Mouse (Mus musculus) heart, embryonic 15.5 days (tissue): ENCODE data around the gene Usp44. TPM values are rescaled to one million over a fixed set of nuclear protein-coding genes. Genes with fewer than 3 reads are reported as not detected.
A peak's percentile ranks its signal among the peaks of the same experiment; 100 is the strongest.
"Not testable (repeated sequence)": the region's sequence is repeated elsewhere in the genome, so short reads cannot be mapped to it uniquely, and the experiment has no call there.

Experiments used
- ATAC-seq: fragments of 200-750 bp; cut with Nextera tagmentation; replicated peaks from 2 replicates; pipeline ENCODE4 v1.8.0; 2017; ENCODE audit warnings: low read depth, moderate TSS enrichment; ENCODE audit not compliant: insufficient number of reproducible peaks, insufficient read depth, low FRiP score
- H3K27ac ChIP-seq: fragments of 300-500 bp; sonication (generic); 2 replicates; pipeline ENCODE4 v1.5.1; 2015; ENCODE audit warnings: mild to moderate bottlenecking, inconsistent platforms
- H3K27me3 ChIP-seq: fragments of 300-500 bp; sonication (generic); 2 replicates; pipeline ENCODE4 v1.6.1; 2015; ENCODE audit warnings: inconsistent platforms
- H3K36me3 ChIP-seq: fragments of 300-500 bp; sonication (generic); 2 replicates; pipeline ENCODE4 v1.6.1; 2015; ENCODE audit warnings: mild to moderate bottlenecking, inconsistent platforms
- H3K4me1 ChIP-seq: fragments of 300-500 bp; sonication (generic); replicated peaks from 2 replicates; pipeline ENCODE4 v1.6.1; 2015; ENCODE audit warnings: inconsistent platforms
- H3K4me2 ChIP-seq: fragments of 300-500 bp; sonication (generic); 2 replicates; pipeline ENCODE4 v1.6.1; 2015; ENCODE audit warnings: inconsistent platforms, mild to moderate bottlenecking, moderate library complexity
- H3K4me3 ChIP-seq: fragments of 300-500 bp; sonication (generic); 2 replicates; pipeline ENCODE4 v1.5.1; 2015; ENCODE audit warnings: mild to moderate bottlenecking, inconsistent platforms
- H3K9ac ChIP-seq: fragments of 300-500 bp; sonication (generic); 2 replicates; pipeline ENCODE4 v1.6.1; 2015; ENCODE audit warnings: mild to moderate bottlenecking, inconsistent platforms
- H3K9me3 ChIP-seq: fragments of 300-500 bp; sonication (generic); replicated peaks from 2 replicates; pipeline ENCODE4 v1.6.1; 2016; ENCODE audit warnings: inconsistent platforms
- WGBS: fragments of 180-500 bp; shearing (Covaris S2); methylation state at CpG from one replicate; pipeline ENCODE4 v1.1.7; 2015; ENCODE audit warnings: mixed read lengths; 5-methylcytosine and 5-hydroxymethylcytosine counted together
- polyA plus RNA-seq: library from polyadenylated mRNA; unstranded; fragments of >200 nt; fragmentation: Nextera tagmentation; extraction: Ambion mirVana; gene quantifications from 2 replicates; pipeline ENCODE4 v1.2.1, GENCODE M21; 2015

Usp44 gene
- 0.08 and 0.44 TPM in 2 replicates for polyA plus RNA-seq

DNA sequence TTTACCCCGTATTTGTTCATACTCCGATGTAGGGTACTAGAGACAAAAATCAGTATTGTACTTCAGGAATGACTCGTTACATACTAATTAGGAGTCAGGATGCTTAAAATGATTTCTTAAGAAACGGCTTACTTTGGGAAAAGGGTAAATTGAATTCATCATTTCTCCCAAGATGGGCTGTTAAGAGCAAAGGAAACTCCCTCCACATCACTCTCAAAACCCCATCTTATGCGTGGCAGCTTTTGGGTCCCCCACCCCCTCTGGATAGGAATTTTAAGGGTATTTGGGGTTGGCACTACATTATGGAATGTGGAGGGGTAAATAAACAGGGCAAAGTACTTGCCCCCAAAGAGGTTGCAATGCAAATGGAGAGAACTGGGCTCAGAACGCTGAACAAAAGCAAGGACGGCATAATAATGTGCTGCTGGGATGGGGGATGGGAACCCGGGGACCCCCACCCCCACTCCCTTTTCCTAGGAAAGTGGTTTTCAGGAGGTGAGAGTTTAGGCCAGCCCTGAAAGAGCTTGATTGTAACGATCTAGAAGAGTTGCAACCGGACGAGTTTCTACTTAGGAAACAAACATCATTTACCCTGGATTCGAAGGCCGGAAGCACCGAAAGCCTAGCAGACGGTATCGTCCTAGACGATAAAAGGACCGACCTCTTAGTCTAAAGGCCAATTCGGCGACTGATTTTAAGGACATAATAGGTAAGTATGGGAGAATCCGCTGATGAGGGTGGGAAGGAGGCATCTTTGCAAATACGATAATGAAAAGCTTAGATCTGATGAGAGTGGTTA, at the start of gene Usp44:
TSS of gene Usp44 (plus strand) at position 625 of the 799 bp plus-strand sequence.
- peak within 1 kb of the TSS; percentile 21 for H3K4me3 ChIP-seq
- peaks cover 64% of the 10 kb centered on the region for H3K27me3 ChIP-seq
- no peaks in the 10 kb centered on the region for H3K9me3 ChIP-seq
- WGBS = 17% methylated on average over 22 of the region's 22 CpGs
- H3K36me3 ChIP-seq = no peaks in the 10 kb centered on the region
- H3K9ac ChIP-seq = no peak within 1 kb of the TSS
- peak within 1 kb of the TSS; percentile 45 for H3K4me2 ChIP-seq
- peaks cover 25% of the 10 kb centered on the region for H3K4me1 ChIP-seq
- no peak for ATAC-seq
- H3K27ac ChIP-seq = no peak within 1 kb of the TSS

DNA sequence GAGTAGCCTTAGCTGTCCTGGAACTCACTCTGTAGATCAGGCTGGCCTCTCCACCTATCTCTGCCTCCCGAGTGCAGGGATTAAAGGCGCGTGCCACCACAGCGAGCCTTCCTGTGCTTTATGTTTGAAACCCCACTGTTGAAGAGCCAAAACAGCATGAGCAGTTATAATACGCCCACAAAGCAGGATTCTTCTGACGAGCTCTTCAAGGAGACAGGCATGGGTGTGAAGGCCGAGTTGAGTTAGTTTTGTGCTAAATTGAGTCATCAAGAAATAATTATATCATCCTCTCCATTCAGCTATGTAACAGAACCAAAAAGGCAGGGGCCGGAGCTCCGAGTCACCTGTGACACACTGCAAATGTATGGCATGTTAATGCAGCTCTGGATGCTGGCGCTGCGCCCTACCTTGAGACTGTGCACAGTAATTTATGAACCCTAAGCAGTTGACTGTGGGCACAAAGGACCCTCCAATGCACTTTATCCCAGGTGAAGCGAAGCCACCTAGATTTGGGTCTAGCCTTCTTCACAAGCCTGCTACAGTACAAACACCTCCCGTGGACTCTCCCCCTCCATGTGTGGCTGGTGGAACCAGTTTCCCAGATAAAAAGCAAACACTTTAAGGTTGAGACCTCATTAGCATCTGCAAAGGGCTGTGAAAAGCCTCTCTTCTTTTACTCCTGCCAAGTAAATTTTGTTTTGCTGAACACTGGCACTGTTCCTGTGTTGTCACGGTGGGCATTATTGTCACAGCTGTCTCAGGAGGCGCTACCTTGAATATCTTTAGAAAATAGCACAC, 47.9 kb upstream of the Usp44 start:
- ATAC-seq = no peak

GRCm38 (mm10) chr10:93799711-93800362, 31.5 kb upstream of the Usp44 start:
- ATAC-seq = no peak
- WGBS = 54% methylated on average over 8 of the region's 8 CpGs

More for the DNA sequence above, 47.9 kb upstream of the Usp44 start:
- Histone ChIP-seq H3K4me3 (no peak overlapping the region), H3K27ac (no peak overlapping the region), H3K4me2 (no peak overlapping the region), H3K4me1 (no peaks in the 10 kb centered on the region), H3K36me3 (no peaks in the 10 kb centered on the region), H3K27me3 (no peaks in the 10 kb centered on the region), H3K9me3 (no peaks in the 10 kb centered on the region), H3K9ac (no peak overlapping the region)
- 68% methylated on average over 15 of the region's 15 CpGs for WGBS

GRCm38 (mm10) chr10:93800363-93800722, 31.0 kb upstream of the Usp44 start:
- Histone ChIP-seq H3K27me3 (no peaks in the 10 kb centered on the region), H3K4me1 (no peaks in the 10 kb centered on the region), H3K27ac (no peak overlapping the region), H3K4me2 (no peak overlapping the region), H3K9me3 (no peaks in the 10 kb centered on the region), H3K36me3 (no peaks in the 10 kb centered on the region), H3K4me3 (no peak overlapping the region), H3K9ac (no peak overlapping the region)
- WGBS = 74% methylated on average over 4 of the region's 4 CpGs
- no peak for ATAC-seq

More at GRCm38 (mm10) chr10:93799711-93800362, 31.5 kb upstream of the Usp44 start:
- H3K27ac ChIP-seq = no peak overlapping the region
- no peaks in the 10 kb centered on the region for H3K27me3 ChIP-seq
- no peak overlapping the region for H3K9ac ChIP-seq
- H3K4me2 ChIP-seq = no peak overlapping the region
- H3K4me3 ChIP-seq = no peak overlapping the region
- no peaks in the 10 kb centered on the region for H3K4me1 ChIP-seq
- H3K9me3 ChIP-seq = no peaks in the 10 kb centered on the region
- no peaks in the 10 kb centered on the region for H3K36me3 ChIP-seq

- WGBS = 85% methylated on average over 5 of the region's 5 CpGs
- Histone ChIP-seq H3K9ac (no peak overlapping the region), H3K27ac (no peak overlapping the region), H3K4me3 (no peak overlapping the region), H3K36me3 (no peaks in the 10 kb centered on the region), H3K27me3 (no peaks in the 10 kb centered on the region), H3K9me3 (no peaks in the 10 kb centered on the region), H3K4me2 (no peak overlapping the region), H3K4me1 (no peaks in the 10 kb centered on the region)
- ATAC-seq = no peak
Observed at GRCm38 (mm10) chr10:93800895-93801294, 30.5 kb upstream of the Usp44 start.

DNA sequence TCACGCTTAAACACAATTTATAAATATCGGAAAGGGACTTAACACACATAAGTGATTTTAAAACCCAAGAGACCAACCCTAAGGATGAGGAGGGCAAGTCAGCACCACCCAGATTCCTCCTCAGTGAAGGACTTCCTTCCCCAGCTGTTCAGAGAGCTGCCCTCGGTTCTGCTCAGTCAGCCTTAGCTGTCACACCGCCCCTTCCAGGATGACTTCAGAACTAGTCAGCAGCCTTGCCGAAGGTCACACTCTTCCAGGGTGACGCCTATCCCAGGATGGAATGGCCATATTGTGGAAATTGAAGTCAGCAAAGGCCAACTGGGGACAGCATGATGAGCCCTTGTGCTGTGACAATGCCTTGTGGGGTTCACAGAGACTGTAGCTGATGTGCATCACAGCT, 28.2 kb upstream of the Usp44 start:
- no peaks in the 10 kb centered on the region for H3K9me3 ChIP-seq
- no peak overlapping the region for H3K9ac ChIP-seq
- H3K4me2 ChIP-seq = no peak overlapping the region
- ATAC-seq = no peak
- no peaks in the 10 kb centered on the region for H3K4me1 ChIP-seq
- H3K27me3 ChIP-seq = no peaks in the 10 kb centered on the region
- WGBS = 63% methylated on average over 6 of the region's 6 CpGs
- H3K4me3 ChIP-seq = no peak overlapping the region
- no peak overlapping the region for H3K27ac ChIP-seq
- H3K36me3 ChIP-seq = no peaks in the 10 kb centered on the region

GRCm38 (mm10) chr10:93809438-93809837, 21.9 kb upstream of the Usp44 start:
- not testable (repeated sequence) for H3K9ac ChIP-seq, H3K4me1 ChIP-seq, H3K27ac ChIP-seq, H3K4me3 ChIP-seq, H3K9me3 ChIP-seq, H3K4me2 ChIP-seq, ATAC-seq, H3K27me3 ChIP-seq, H3K36me3 ChIP-seq
- WGBS = 90% methylated on average over 8 of the region's 8 CpGs

GRCm38 (mm10) chr10:93810590-93811185, 20.7 kb upstream of the Usp44 start:
- Histone ChIP-seq H3K9ac (no peak overlapping the region), H3K9me3 (no peaks in the 10 kb centered on the region), H3K4me1 (no peaks in the 10 kb centered on the region; the same call in 1 of the 2 replicates), H3K36me3 (no peaks in the 10 kb centered on the region), H3K4me2 (no peak overlapping the region), H3K27ac (no peak overlapping the region), H3K4me3 (no peak overlapping the region), H3K27me3 (no peaks in the 10 kb centered on the region)
- WGBS = 65% methylated on average over 7 of the region's 7 CpGs
- ATAC-seq = no peak

DNA sequence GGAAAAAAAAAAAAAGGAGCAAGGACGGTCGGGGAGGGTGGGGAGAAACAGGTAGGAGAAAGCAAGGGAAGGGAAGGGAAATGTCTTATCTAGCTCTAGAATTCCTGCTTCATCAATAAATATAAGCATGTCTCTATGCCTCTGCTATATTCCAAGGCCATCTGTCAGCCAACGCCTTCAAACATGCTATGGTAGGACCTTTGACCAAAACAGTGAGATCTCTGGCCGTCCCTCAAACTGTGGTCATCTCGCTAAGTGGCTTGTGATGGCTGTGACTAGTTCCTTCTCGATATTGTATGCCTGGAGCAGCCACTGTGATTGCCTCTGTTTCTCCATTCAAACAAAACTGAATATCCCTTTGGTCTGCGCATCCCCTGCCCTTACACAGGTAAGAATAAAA, 19.3 kb upstream of the Usp44 start:
- Histone ChIP-seq H3K27ac (no peak overlapping the region), H3K4me3 (no peak overlapping the region), H3K27me3 (peaks cover 6% of the 10 kb centered on the region; the same call in 1 of the 2 replicates), H3K36me3 (no peaks in the 10 kb centered on the region), H3K9me3 (no peaks in the 10 kb centered on the region), H3K4me2 (no peak overlapping the region), H3K9ac (no peak overlapping the region), H3K4me1 (no peaks in the 10 kb centered on the region; the same call in 1 of the 2 replicates)
- ATAC-seq = no peak
- WGBS = 83% methylated on average over 7 of the region's 7 CpGs

DNA sequence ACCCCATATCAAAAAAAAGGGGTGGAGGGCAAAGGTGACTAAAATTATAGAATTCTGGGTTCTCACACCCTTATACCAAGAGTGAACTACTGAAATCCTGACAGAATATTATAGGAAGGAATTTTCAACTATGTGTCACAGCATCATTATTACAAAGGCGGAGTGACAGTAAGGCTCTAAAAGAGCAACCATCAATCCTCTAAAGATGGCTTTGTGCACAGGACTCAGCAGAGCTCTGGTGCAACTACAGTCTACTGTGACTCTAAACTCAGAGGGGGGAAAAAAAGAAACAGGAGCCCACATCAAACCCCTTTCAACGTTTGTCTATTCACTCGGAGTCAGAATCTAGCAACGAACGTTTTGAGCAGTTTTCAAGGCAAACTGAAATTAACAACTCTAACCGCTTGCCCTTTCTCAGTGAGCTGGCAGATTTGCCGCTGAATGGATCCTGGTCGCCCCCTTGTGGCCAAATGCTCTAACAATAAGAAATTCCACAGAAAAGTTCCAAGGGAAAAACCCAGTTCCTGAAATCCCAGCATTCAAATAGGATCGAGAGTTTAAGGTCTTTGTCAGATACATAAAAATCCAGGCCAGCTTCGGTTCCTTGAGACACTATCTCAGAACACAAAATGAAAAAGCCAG, 18.5 kb upstream of the Usp44 start:
- no peak overlapping the region for H3K27ac ChIP-seq
- no peaks in the 10 kb centered on the region; the same call in 1 of the 2 replicates for H3K4me1 ChIP-seq
- no peak for ATAC-seq
- H3K9me3 ChIP-seq = no peaks in the 10 kb centered on the region
- no peak overlapping the region for H3K9ac ChIP-seq
- WGBS = 15% methylated on average over 10 of the region's 10 CpGs
- H3K27me3 ChIP-seq = peaks cover 13% of the 10 kb centered on the region; the same call in 1 of the 2 replicates
- H3K36me3 ChIP-seq = no peaks in the 10 kb centered on the region
- H3K4me2 ChIP-seq = peak overlapping the region; percentile 55
- H3K4me3 ChIP-seq = peak overlapping the region; percentile 21; the same call in 1 of the 2 replicates
